Mouse (Mus musculus) ovary, adult 10 weeks (tissue): ENCODE measurements around the gene Fgfr2. TPM values are rescaled to one million over a fixed set of nuclear protein-coding genes. Genes with fewer than 3 reads are reported as not detected.

ENCODE experiments used
- polyA plus RNA-seq: library from polyadenylated mRNA; stranded (reverse); fragments of 350-450 nt; fragmentation: Illumina TruSeq; extraction: RNeasy Lipid Tissue Mini Kit (QIAGEN cat#74804); gene quantifications from one replicate; pipeline ENCODE4 v1.2.3, GENCODE M21; 2014

Fgfr2 gene
- polyA plus RNA-seq, 1 experiment from 2014 or later = 131 TPM

GRCm38 (mm10) chr7:131542115-131542871 is 1580.9 kb downstream of the Fgfr2 start, which contains the start of gene Hmx3:
Gene Hmx3, plus strand, starts transcription at chr7:131542867.

GRCm38 (mm10) chr7:131410416-131411058 is 1712.6 kb downstream of the Fgfr2 start, which contains the start of the genes Ikzf5 and Acadsb:
Gene Ikzf5, minus strand, starts transcription at chr7:131410521.
Gene Acadsb, plus strand, starts transcription at chr7:131410601.

GRCm38 (mm10) chr7:131370648-131371469 is 1752.3 kb downstream of the Fgfr2 start, which contains the start of gene Pstk:
Gene Pstk, plus strand, starts transcription at chr7:131371141.

GRCm38 (mm10) chr7:131362615-131363300 is 1760.4 kb downstream of the Fgfr2 start, which contains the start of gene 2310057M21Rik:
Gene 2310057M21Rik, minus strand, starts transcription at chr7:131362759.

GRCm38 (mm10) chr7:131333564-131333963 is 1789.6 kb downstream of the Fgfr2 start, which contains the start of gene Fam24a:
Gene Fam24a, plus strand, starts transcription at chr7:131333864.

GRCm38 (mm10) chr7:131329416-131329815 is 1793.7 kb downstream of the Fgfr2 start, which contains the start of gene Fam24b:
Gene Fam24b, minus strand, starts transcription at chr7:131329516.

GRCm38 (mm10) chr7:131322192-131322591 is 1801.0 kb downstream of the Fgfr2 start, which contains the start of gene Cuzd1:
Gene Cuzd1, minus strand, starts transcription at chr7:131322292.

GRCm38 (mm10) chr7:131174121-131174520 is 1949.0 kb downstream of the Fgfr2 start, which contains the start of gene 5430419D17Rik:
Gene 5430419D17Rik, plus strand, starts transcription at chr7:131174402.

GRCm38 (mm10) chr7:131146214-131146613 is 1976.9 kb downstream of the Fgfr2 start, which contains the start of gene 4933402N03Rik:
Gene 4933402N03Rik, minus strand, starts transcription at chr7:131146314.

GRCm38 (mm10) chr7:131031755-131032154 is 2091.4 kb downstream of the Fgfr2 start, which contains the start of gene Dmbt1:
Gene Dmbt1, plus strand, starts transcription at chr7:131032053.

GRCm38 (mm10) chr7:130935793-130936471 is 2187.2 kb downstream of the Fgfr2 start, which contains the start of gene Htra1:
Gene Htra1, plus strand, starts transcription at chr7:130936111.

GRCm38 (mm10) chr7:130865613-130866591 is 2257.2 kb downstream of the Fgfr2 start, which contains the start of gene Plekha1:
Gene Plekha1, plus strand, starts transcription at chr7:130865756.

GRCm38 (mm10) chr7:130773914-130774630 is 2349.1 kb downstream of the Fgfr2 start, which contains the start of gene Btbd16:
Gene Btbd16, plus strand, starts transcription at chr7:130774069.

GRCm38 (mm10) chr7:130577388-130578003 is 2545.7 kb downstream of the Fgfr2 start, which contains the start of gene Tacc2:
Gene Tacc2, plus strand, starts transcription at chr7:130577438.

GRCm38 (mm10) chr7:130572821-130573220 is 2550.3 kb downstream of the Fgfr2 start, which contains the start of gene Nsmce4a:
Gene Nsmce4a, minus strand, starts transcription at chr7:130573118.

GRCm38 (mm10) chr7:130520049-130520425 is 2603.1 kb downstream of the Fgfr2 start, which contains the start of gene Ate1:
Gene Ate1, minus strand, starts transcription at chr7:130520369.

